Mouse (Mus musculus) ES-Bruce4 (cell line): ENCODE measurements around the gene Stat1. TPM values are rescaled to one million over a fixed set of nuclear protein-coding genes. Genes with fewer than 3 reads are reported as not detected.

Experiments
- H3K27ac ChIP-seq: 2 replicates; pipeline ENCODE4 v1.5.1; 2012; ENCODE audit warnings: low read length, inconsistent platforms; ENCODE audit not compliant: insufficient read depth
- H3K27me3 ChIP-seq: 2 replicates; pipeline ENCODE4 v1.6.1; 2012; ENCODE audit warnings: mild to moderate bottlenecking, low read length, inconsistent platforms; ENCODE audit not compliant: control insufficient read depth, poor library complexity, insufficient read depth, severe bottlenecking
- H3K36me3 ChIP-seq: 2 replicates; pipeline ENCODE4 v1.6.1; 2012; ENCODE audit warnings: inconsistent platforms, mild to moderate bottlenecking, low read length, moderate library complexity; ENCODE audit not compliant: control insufficient read depth, poor library complexity, insufficient read depth, severe bottlenecking
- H3K4me1 ChIP-seq: one replicate; pipeline ENCODE4 v1.8.1; 2011; ENCODE audit warnings: low read length; ENCODE audit not compliant: control insufficient read depth, insufficient read depth
- H3K4me3 ChIP-seq: 2 replicates; pipeline ENCODE4 v1.5.1; 2011; ENCODE audit warnings: low read depth, mild to moderate bottlenecking, low read length
- H3K9ac ChIP-seq: 2 replicates; pipeline ENCODE4 v1.6.1; 2012; ENCODE audit warnings: low read depth, mild to moderate bottlenecking, inconsistent platforms; ENCODE audit not compliant: poor library complexity, severe bottlenecking
- H3K9me3 ChIP-seq: replicated peaks from 2 replicates; pipeline ENCODE4 v1.6.1; 2012; ENCODE audit warnings: mild to moderate bottlenecking, low read length, inconsistent platforms; ENCODE audit not compliant: control insufficient read depth, poor library complexity, insufficient read depth, severe bottlenecking
- CTCF ChIP-seq: IDR thresholded peaks from one replicate; pipeline ENCODE4 v1.8.1; 2011; ENCODE audit warnings: low read depth, low read length
- EP300 ChIP-seq: IDR thresholded peaks from 2 replicates; pipeline ENCODE4 v1.6.1; 2011; ENCODE audit warnings: low read depth, low read length; ENCODE audit not compliant: insufficient read depth
- POLR2A ChIP-seq: IDR thresholded peaks from one replicate; pipeline ENCODE4 v1.8.1; 2011; ENCODE audit warnings: low read length; ENCODE audit not compliant: insufficient read depth
- polyA plus RNA-seq: library from polyadenylated mRNA; stranded (reverse); fragments of >200 nt; gene quantifications from 2 replicates; pipeline ENCODE4 v1.2.4, GENCODE M21; 2011; ENCODE audit warnings: low read depth; ENCODE audit not compliant: missing spikeins, insufficient read depth, insufficient read length

Stat1 gene
- polyA plus RNA-seq, result 7.5 and 10.1 TPM in 2 replicates

GRCm38 (mm10) chr1:52118860-52119591 lies at the start of gene Stat1:
Gene Stat1, plus strand, starts transcription at chr1:52119440.
- TF ChIP-seq EP300 (peak; percentile 74; the same call in 1 of the 2 replicates), CTCF (peak; percentile 2), POLR2A (no peak)
- H3K9me3 ChIP-seq, result no peaks in the 10 kb centered on the region
- no peaks in the 10 kb centered on the region for H3K36me3 ChIP-seq
- peak within 1 kb of the TSS; percentile 54 for H3K9ac ChIP-seq
- H3K27ac ChIP-seq, result peak within 1 kb of the TSS; percentile 22; the same call in 1 of the 2 replicates
- no peaks in the 10 kb centered on the region for H3K27me3 ChIP-seq
- H3K4me3 ChIP-seq, result peak within 1 kb of the TSS; percentile 87
- H3K4me1 ChIP-seq, result peaks cover 2% of the 10 kb centered on the region

GRCm38 (mm10) chr1:52079724-52080367 lies 39.4 kb upstream of the Stat1 start:
- no peaks in the 10 kb centered on the region for H3K27me3 ChIP-seq
- TF ChIP-seq CTCF (no peak), EP300 (no peak), POLR2A (no peak)
- no peak overlapping the region for H3K9ac ChIP-seq
- H3K4me3 ChIP-seq, result no peak overlapping the region
- H3K9me3 ChIP-seq, result no peaks in the 10 kb centered on the region
- no peak overlapping the region for H3K27ac ChIP-seq
- H3K4me1 ChIP-seq, result peaks cover 1% of the 10 kb centered on the region
- H3K36me3 ChIP-seq, result no peaks in the 10 kb centered on the region

- H3K36me3 ChIP-seq, result no peaks in the 10 kb centered on the region
- H3K27me3 ChIP-seq, result no peaks in the 10 kb centered on the region
- H3K4me1 ChIP-seq, result peaks cover 1% of the 10 kb centered on the region
- no peak overlapping the region for H3K4me3 ChIP-seq
- TF ChIP-seq EP300 (no peak), CTCF (no peak), POLR2A (no peak)
- H3K9me3 ChIP-seq, result no peaks in the 10 kb centered on the region
- no peak overlapping the region for H3K9ac ChIP-seq
- no peak overlapping the region for H3K27ac ChIP-seq
These were observed 38.9 kb upstream of the Stat1 start for GRCm38 (mm10) chr1:52080375-52080774.

GRCm38 (mm10) chr1:52086236-52086635 lies 33.0 kb upstream of the Stat1 start:
- H3K9ac ChIP-seq, result no peak overlapping the region
- H3K36me3 ChIP-seq, result no peaks in the 10 kb centered on the region
- H3K27me3 ChIP-seq, result no peaks in the 10 kb centered on the region
- H3K4me1 ChIP-seq, result no peaks in the 10 kb centered on the region
- H3K4me3 ChIP-seq, result no peak overlapping the region
- no peaks in the 10 kb centered on the region for H3K9me3 ChIP-seq
- no peak for TF ChIP-seq CTCF
- TF ChIP-seq EP300, result no peak
- no peak for TF ChIP-seq POLR2A
- H3K27ac ChIP-seq, result no peak overlapping the region

- Histone ChIP-seq H3K27me3 (no peaks in the 10 kb centered on the region), H3K4me1 (no peaks in the 10 kb centered on the region), H3K4me3 (no peak overlapping the region), H3K36me3 (no peaks in the 10 kb centered on the region), H3K9ac (no peak overlapping the region), H3K27ac (no peak overlapping the region), H3K9me3 (no peaks in the 10 kb centered on the region)
- no peak for TF ChIP-seq EP300
These were observed 32.1 kb upstream of the Stat1 start for GRCm38 (mm10) chr1:52087128-52087527.

- Histone ChIP-seq H3K27ac (no peak overlapping the region), H3K4me1 (no peaks in the 10 kb centered on the region), H3K27me3 (no peaks in the 10 kb centered on the region), H3K4me3 (no peak overlapping the region), H3K9ac (no peak overlapping the region), H3K36me3 (no peaks in the 10 kb centered on the region), H3K9me3 (no peaks in the 10 kb centered on the region)
- no peak for TF ChIP-seq CTCF
- no peak for TF ChIP-seq POLR2A
- TF ChIP-seq EP300, result no peak
These were observed 30.6 kb upstream of the Stat1 start for GRCm38 (mm10) chr1:52088634-52089033.
